Mouse (Mus musculus): ENCODE measurements around the gene Gm10217.

The Gm10217 gene

DNA sequence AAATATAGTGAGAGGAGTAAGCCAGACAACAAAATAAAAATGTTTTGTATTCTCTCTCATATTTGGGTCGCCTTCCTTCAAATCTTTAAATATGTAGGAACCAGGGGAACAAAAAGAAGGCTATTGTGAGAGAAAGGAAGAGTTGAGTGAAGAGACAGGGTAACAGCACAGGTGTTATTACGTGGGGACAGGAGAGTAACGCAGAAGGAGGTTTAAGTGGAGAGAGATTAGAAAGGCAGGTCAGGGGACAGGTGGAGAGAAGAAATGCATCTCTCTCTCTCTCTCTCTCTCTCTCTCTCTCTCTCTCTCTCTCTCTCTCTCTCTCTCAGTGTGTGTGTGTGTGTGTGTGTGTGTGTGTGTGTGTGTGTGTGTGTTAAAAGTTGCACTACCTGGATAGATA is at the start of gene Gm10217:
Gene Gm10217 (plus strand): TSS at position 301 of the 400 bp plus-strand sequence.
- no peak for DNase-seq (ENCODE audit: low spot score)

DNA sequence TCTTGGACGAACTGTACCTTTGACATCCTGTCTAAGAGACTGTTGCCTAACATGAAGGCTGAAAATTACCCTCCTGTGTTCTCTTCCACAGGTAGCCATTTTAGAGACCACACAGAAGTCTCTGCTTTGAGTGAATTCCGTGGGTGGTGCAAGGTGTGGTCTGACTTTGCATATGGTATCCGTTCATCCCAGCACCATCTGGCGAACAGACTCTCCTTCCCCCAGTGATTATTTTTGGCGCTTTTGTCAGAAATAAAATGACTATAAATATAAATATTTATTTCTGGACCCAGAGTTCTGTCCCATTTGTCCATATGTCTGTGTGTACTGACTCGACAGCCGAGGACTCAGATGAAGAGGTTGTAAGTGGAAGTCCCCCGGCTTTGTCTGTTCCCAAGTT is 39.3 kb upstream of the Gm10217 start:
- DNase-seq (ENCODE audit: low spot score), result no peak

DNA sequence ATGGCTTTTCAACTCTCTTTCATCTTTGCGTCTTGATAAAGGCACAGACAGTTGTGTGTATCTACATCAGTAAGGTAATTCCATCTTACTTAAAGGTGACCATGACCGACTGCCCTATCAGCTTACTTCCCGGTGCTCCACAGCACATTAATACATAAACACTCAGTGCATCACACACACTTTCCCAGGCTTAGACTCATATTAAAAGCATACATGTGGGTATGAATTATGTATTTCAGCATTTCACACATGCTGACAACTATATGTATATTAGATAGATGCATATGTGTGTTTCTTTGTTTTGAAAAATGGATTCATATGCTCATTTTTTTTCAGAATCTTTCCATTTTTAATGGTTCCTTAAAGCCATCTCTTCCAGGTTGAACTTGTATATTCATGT is 23.8 kb upstream of the Gm10217 start:
- DNase-seq (ENCODE audit: low spot score), result no peak

DNA sequence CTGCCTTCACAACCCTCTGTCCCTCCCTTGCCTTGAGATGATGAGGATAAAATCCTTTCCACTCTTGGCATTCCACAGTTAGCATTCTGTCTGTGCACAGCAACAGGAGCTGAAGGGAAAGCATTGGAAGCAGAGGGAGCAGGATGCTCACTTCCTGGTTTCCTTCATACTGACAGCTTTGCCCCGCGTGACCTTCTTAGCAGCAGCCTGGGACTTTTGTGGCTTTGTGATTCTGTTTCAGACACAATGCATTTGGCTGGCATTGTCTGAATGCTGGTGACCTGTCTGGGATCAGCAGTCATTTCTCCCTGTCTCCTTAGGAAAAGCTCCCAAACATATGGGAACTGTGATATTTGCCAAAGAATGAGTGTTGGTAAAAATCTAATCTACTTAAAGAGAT is 4.8 kb upstream of the Gm10217 start:
- DNase-seq (ENCODE audit: low spot score), result no peak

DNA sequence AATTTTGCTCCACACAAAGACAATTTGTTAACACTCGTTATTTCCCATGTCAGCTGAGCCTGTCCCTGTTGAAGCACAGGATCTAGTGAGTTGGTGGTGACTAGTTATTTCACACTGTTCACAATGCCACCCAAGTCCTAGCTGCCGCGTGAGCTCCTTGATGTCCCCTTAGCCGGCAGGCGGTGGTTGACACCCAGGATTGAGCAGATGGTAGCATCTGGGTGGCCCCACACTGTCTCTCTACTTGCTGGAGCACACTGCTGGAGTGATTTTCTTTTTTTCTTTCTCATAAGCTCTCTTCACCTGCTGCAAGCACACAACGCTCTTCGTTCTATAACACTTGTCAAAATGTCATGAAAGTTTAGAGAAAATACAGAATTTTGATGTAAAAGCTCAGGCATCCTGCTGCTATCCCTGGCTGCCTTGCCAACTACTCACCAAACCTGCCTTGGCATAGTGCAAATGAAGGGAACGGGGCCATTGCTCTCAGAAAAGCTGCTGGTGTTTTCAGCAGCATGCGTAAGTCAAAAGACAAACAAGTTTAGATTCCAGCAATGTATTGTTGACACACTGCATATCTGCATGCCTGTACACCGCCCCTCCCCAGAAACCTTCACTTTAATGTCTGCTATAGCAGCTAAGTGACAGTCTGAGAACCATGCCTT is 3.4 kb upstream of the Gm10217 start:
- no peak for DNase-seq (ENCODE audit: low spot score)

DNA sequence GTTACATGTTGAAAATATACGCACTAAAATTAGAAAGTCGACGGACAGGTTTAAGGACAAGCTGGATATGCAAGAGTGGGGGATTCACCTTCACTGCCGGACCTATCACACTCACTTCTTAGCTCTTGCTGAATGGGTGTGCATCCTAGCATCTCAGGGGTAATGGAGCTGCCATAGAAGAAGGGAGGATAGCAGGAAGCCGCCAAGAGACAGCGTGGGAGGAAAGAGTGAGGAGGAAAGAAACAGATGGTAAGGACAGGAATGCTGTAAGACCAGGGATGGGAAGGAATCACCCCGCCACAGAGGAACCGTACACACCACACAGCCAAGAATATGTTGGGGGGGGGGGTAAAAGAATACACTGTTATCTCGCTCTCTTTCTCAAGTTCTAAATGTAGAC is 1.1 kb downstream of the Gm10217 start:
- no peak for DNase-seq (ENCODE audit: low spot score)

DNA sequence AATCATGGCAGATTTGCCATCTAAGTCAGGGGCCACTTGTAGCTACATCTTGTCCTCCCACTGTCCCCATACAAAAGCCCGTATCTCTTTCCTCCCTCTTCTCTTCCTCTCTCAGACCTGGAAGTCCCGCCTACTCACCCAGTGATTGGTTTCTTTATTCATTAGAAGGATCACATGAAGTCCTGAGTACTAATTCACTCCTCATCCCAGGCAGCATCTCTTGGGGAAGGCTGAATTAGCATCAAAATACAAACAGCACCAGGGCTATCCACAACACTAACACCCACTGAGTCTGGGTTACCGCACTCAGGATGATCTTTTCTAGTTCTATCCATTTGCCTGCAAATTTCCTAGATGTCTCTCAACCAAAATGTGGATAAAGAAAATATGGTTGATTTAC is 4.0 kb downstream of the Gm10217 start:
- no peak for DNase-seq (ENCODE audit: low spot score)

DNA sequence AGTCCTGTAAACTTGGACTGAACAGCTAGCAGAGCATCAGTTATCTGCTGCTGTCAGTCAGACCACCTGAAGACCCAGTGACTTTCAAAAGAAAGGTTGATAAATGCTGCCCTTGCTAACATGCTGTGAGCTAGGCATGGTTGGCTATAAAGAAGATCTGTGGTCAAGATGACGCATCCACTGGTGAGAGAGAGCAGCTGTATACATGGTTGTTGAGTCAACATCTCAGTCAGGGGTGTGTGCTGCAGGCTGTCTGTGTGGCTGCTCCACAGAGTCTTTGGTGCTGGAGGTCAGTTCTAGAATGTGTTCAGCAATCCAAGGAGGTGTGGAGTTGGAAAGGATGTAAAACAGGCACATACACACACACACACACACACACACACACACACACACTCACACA is 12.2 kb downstream of the Gm10217 start:
- DNase-seq (ENCODE audit: low spot score), result no peak

DNA sequence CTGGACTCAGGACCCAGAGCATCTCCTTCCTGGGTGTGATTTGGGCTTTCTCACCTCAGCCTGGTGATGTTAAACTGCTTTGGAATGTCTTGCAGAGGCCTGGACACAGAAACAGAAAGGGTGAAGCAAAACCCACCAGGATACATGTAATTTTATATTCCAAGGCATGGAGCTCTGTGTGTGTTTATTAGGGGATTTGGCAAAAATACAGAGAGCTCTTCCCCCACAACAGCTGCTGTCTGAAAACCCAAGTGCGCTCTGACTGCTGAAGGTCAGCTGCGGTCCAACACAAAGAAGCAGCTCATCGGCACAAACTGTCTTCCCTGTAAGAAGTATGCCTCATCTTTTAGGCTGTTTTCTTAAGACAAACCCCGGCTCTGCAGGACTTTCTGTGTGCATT is 15.9 kb downstream of the Gm10217 start:
- no peak for DNase-seq (ENCODE audit: low spot score)

DNA sequence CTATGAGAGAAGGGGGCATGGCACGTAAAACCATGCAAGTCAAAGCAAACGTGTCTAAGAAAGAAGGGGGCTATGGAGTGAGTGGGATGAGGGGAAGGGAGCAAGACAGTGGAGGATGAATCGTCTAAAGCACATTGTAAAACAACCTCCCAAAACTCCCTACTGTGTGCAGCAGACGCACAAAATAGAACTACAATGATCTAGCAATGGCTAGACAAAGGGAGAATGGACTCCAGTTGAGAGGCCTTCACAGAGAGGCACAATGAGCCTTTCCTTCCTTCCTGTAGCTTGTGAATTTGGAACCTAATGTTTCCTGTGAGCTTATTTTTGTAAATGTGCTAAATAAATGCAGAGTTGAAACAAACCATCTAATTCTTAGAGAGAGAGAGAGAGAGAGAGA is 22.7 kb downstream of the Gm10217 start:
- DNase-seq (ENCODE audit: low spot score), result no peak

DNA sequence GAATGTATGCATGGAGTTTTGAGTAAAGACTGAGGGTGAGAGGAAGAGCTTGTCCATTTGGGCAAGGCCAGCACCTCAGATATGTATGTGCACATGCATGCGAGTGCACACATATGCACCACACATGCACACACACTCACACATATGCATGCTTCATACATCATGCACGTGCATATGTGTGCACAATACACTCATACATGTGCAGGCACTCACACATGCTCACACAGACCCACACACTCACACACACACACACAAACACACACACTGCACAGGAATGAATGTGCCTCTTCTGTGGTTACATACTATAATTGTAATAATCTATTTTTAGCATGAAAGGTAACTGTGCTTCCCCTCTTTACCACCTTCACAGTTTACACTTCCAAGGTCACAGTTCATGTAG is 35.1 kb downstream of the Gm10217 start:
- no peak for DNase-seq (ENCODE audit: low spot score)

DNA sequence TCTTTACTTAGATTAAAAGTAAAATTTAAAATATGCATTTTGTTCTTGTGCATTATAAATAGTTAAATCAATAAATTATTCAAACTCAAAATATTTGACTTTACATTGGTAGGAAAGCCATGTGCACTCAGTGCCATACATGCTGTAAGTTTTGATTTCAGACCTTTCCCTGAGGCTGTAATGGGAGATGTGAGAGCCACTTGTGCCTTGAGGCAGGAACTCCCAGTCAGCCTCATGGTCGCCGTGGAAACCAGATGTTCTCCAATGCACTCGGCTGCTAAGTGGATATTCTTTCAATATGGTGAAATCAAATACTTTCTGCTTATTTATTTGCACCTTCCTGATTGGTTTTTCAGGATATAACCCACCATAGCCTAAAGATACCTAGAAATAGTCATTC is 35.6 kb downstream of the Gm10217 start:
- DNase-seq (ENCODE audit: low spot score), result no peak

All from testis, postnatal 14 days (tissue).